Mouse (Mus musculus): Measurements from ENCODE around the gene Kif26a. TPM values are rescaled to one million over a fixed set of nuclear protein-coding genes. Genes with fewer than 3 reads are reported as not detected.

Gene Kif26a
- polyA plus RNA-seq, 1 experiment from 2014 or later = 3.1 TPM

DNA sequence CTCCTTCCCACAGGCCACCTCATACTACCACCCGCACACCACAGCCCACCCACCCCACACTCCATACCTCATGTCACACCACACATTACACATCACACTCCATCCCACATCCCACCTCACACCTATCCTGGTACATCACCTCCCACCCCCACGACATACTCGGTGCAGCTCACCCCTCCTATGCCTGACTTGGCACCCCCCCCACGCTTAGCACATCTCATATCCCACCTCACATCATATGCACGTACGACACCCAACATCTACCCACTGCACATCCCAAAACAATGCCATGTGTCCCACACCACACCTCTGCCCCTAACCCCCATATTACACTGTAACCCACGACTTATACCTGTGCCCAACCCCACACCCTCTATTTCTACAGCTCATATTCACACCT is 69.5 kb downstream of the Kif26a start:
- Histone ChIP-seq H3K27me3 (ENCODE audit: control insufficient read depth, insufficient read depth, low read depth, low read length) (no peaks in the 10 kb centered on the region), H3K9ac (ENCODE audit: low read length) (no peak overlapping the region), H3K4me1 (replicated peaks; ENCODE audit: control insufficient read depth, insufficient read depth, low read length) (no peaks in the 10 kb centered on the region), H3K27ac (ENCODE audit: low read length) (no peak overlapping the region), H3K4me3 (ENCODE audit: low read length) (no peak overlapping the region), H3K9me3 (ENCODE audit: control insufficient read depth, low read length) (no peaks in the 10 kb centered on the region), H3K36me3 (ENCODE audit: control insufficient read depth, insufficient read depth, low read length) (no peaks in the 10 kb centered on the region), H3K4me2 (ENCODE audit: low read depth, low read length) (no peak overlapping the region)
- ATAC-seq (ENCODE audit: low read depth) = no peak
- 67% methylated on average over 7 of the region's 7 CpGs for WGBS

- Histone ChIP-seq H3K27me3 (ENCODE audit: control insufficient read depth, insufficient read depth, low read depth, low read length) (no peaks in the 10 kb centered on the region; the same call in 1 of the 2 replicates), H3K4me3 (ENCODE audit: low read length) (no peak overlapping the region), H3K4me1 (replicated peaks; ENCODE audit: control insufficient read depth, insufficient read depth, low read length) (no peaks in the 10 kb centered on the region), H3K9ac (ENCODE audit: low read length) (no peak overlapping the region), H3K4me2 (ENCODE audit: low read depth, low read length) (no peak overlapping the region), H3K36me3 (ENCODE audit: control insufficient read depth, insufficient read depth, low read length) (no peaks in the 10 kb centered on the region), H3K27ac (ENCODE audit: low read length) (no peak overlapping the region), H3K9me3 (ENCODE audit: control insufficient read depth, low read length) (no peaks in the 10 kb centered on the region)
- ATAC-seq (ENCODE audit: low read depth) = no peak
- 67% methylated on average over 7 of the region's 7 CpGs for WGBS
These were observed 71.0 kb downstream of the Kif26a start for GRCm38 (mm10) chr12:112217021-112217420.

DNA sequence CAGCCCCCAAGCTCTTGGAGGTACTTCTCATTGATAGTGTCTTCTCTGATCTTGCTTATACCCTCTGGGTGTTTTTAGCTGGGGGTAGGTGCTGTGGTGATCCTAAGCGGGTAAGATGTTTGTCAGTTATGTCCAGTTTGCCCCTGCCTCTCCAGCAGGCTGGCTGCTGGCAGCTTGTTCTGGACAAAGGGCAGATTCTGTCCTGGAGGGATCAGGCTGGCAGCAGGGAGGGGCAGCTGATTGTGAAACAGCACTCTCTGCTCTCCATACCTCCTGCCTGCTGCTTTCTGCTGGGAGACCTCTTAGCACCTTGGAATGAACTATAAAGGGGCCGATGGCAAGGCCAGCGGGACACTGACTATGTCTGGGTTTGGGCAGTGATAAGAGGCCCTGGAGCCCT is 71.7 kb downstream of the Kif26a start:
- H3K9me3 ChIP-seq (ENCODE audit: control insufficient read depth, low read length) = no peaks in the 10 kb centered on the region
- H3K4me2 ChIP-seq (ENCODE audit: low read depth, low read length) = no peak overlapping the region
- no peak overlapping the region for H3K4me3 ChIP-seq (ENCODE audit: low read length)
- no peak overlapping the region for H3K9ac ChIP-seq (ENCODE audit: low read length)
- H3K27ac ChIP-seq (ENCODE audit: low read length) = no peak overlapping the region
- H3K36me3 ChIP-seq (ENCODE audit: control insufficient read depth, insufficient read depth, low read length) = no peaks in the 10 kb centered on the region
- no peaks in the 10 kb centered on the region for H3K4me1 ChIP-seq (replicated peaks; ENCODE audit: control insufficient read depth, insufficient read depth, low read length)
- no peaks in the 10 kb centered on the region; the same call in 1 of the 2 replicates for H3K27me3 ChIP-seq (ENCODE audit: control insufficient read depth, insufficient read depth, low read depth, low read length)
- ATAC-seq (ENCODE audit: low read depth) = no peak
- WGBS = 43% methylated on average over 3 of the region's 3 CpGs

GRCm38 (mm10) chr12:112221290-112221689 is 75.3 kb downstream of the Kif26a start:
- Histone ChIP-seq H3K9me3 (ENCODE audit: control insufficient read depth, low read length) (no peaks in the 10 kb centered on the region), H3K27me3 (ENCODE audit: control insufficient read depth, insufficient read depth, low read depth, low read length) (no peaks in the 10 kb centered on the region; the same call in 1 of the 2 replicates), H3K4me1 (replicated peaks; ENCODE audit: control insufficient read depth, insufficient read depth, low read length) (no peaks in the 10 kb centered on the region), H3K4me2 (ENCODE audit: low read depth, low read length) (no peak overlapping the region), H3K4me3 (ENCODE audit: low read length) (no peak overlapping the region), H3K27ac (ENCODE audit: low read length) (no peak overlapping the region), H3K36me3 (ENCODE audit: control insufficient read depth, insufficient read depth, low read length) (no peaks in the 10 kb centered on the region), H3K9ac (ENCODE audit: low read length) (no peak overlapping the region)
- no peak for ATAC-seq (ENCODE audit: low read depth)
- 37% methylated on average over 6 of the region's 6 CpGs for whole genome bisulfite sequencing

- no peak for ATAC-seq (ENCODE audit: low read depth)
These were observed 75.9 kb downstream of the Kif26a start for GRCm38 (mm10) chr12:112221754-112222439.

GRCm38 (mm10) chr12:112223721-112224337 is 77.8 kb downstream of the Kif26a start:
- 48% methylated on average over 13 of the region's 13 CpGs for WGBS

More at GRCm38 (mm10) chr12:112221754-112222439, 75.9 kb downstream of the Kif26a start:
- H3K9ac ChIP-seq (ENCODE audit: low read length) = no peak overlapping the region
- 27% methylated on average over 19 of the region's 19 CpGs for WGBS
- H3K36me3 ChIP-seq (ENCODE audit: control insufficient read depth, insufficient read depth, low read length) = no peaks in the 10 kb centered on the region
- H3K4me3 ChIP-seq (ENCODE audit: low read length) = no peak overlapping the region
- no peak overlapping the region for H3K27ac ChIP-seq (ENCODE audit: low read length)
- no peaks in the 10 kb centered on the region; the same call in 1 of the 2 replicates for H3K27me3 ChIP-seq (ENCODE audit: control insufficient read depth, insufficient read depth, low read depth, low read length)
- H3K9me3 ChIP-seq (ENCODE audit: control insufficient read depth, low read length) = no peaks in the 10 kb centered on the region
- no peaks in the 10 kb centered on the region for H3K4me1 ChIP-seq (replicated peaks; ENCODE audit: control insufficient read depth, insufficient read depth, low read length)
- no peak overlapping the region for H3K4me2 ChIP-seq (ENCODE audit: low read depth, low read length)

GRCm38 (mm10) chr12:112226238-112226637 is 80.2 kb downstream of the Kif26a start:
- Histone ChIP-seq H3K9ac (ENCODE audit: low read length) (no peak overlapping the region), H3K27me3 (ENCODE audit: control insufficient read depth, insufficient read depth, low read depth, low read length) (no peaks in the 10 kb centered on the region; the same call in 1 of the 2 replicates), H3K27ac (ENCODE audit: low read length) (no peak overlapping the region), H3K4me3 (ENCODE audit: low read length) (no peak overlapping the region), H3K4me1 (replicated peaks; ENCODE audit: control insufficient read depth, insufficient read depth, low read length) (no peaks in the 10 kb centered on the region), H3K36me3 (ENCODE audit: control insufficient read depth, insufficient read depth, low read length) (no peaks in the 10 kb centered on the region), H3K9me3 (ENCODE audit: control insufficient read depth, low read length) (no peaks in the 10 kb centered on the region), H3K4me2 (ENCODE audit: low read depth, low read length) (no peak overlapping the region)
- WGBS = 65% methylated on average over 1 of the region's 1 CpGs
- ATAC-seq (ENCODE audit: low read depth) = no peak

More at GRCm38 (mm10) chr12:112223721-112224337, 77.8 kb downstream of the Kif26a start:
- Histone ChIP-seq H3K4me3 (ENCODE audit: low read length) (no peak overlapping the region), H3K4me1 (replicated peaks; ENCODE audit: control insufficient read depth, insufficient read depth, low read length) (no peaks in the 10 kb centered on the region), H3K36me3 (ENCODE audit: control insufficient read depth, insufficient read depth, low read length) (no peaks in the 10 kb centered on the region), H3K9me3 (ENCODE audit: control insufficient read depth, low read length) (no peaks in the 10 kb centered on the region), H3K27ac (ENCODE audit: low read length) (no peak overlapping the region), H3K9ac (ENCODE audit: low read length) (no peak overlapping the region), H3K4me2 (ENCODE audit: low read depth, low read length) (no peak overlapping the region), H3K27me3 (ENCODE audit: control insufficient read depth, insufficient read depth, low read depth, low read length) (no peaks in the 10 kb centered on the region; the same call in 1 of the 2 replicates)
- ATAC-seq (ENCODE audit: low read depth) = no peak

DNA sequence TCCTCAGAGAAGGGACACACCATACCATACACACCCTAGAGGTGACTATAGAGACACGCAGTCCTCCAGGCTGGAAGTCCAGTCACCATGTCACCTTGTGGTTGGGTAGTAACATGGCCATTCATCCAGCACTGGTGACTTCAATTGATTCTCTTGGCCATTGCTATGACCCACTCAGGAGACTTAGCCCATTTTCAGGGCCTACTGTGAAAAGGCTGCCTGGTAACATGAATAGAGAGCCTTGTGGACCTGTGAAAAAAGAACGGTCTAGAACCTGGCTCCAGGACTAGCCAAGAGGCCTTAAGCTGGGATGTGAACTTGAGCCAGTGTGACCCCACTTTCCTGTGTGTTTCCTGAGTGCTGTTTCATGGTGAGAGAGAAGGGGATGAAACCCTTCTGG is 80.6 kb downstream of the Kif26a start:
- Histone ChIP-seq H3K4me3 (ENCODE audit: low read length) (no peak overlapping the region), H3K4me1 (replicated peaks; ENCODE audit: control insufficient read depth, insufficient read depth, low read length) (no peaks in the 10 kb centered on the region), H3K9me3 (ENCODE audit: control insufficient read depth, low read length) (no peaks in the 10 kb centered on the region), H3K27me3 (ENCODE audit: control insufficient read depth, insufficient read depth, low read depth, low read length) (no peaks in the 10 kb centered on the region; the same call in 1 of the 2 replicates), H3K4me2 (ENCODE audit: low read depth, low read length) (no peak overlapping the region), H3K9ac (ENCODE audit: low read length) (no peak overlapping the region), H3K27ac (ENCODE audit: low read length) (no peak overlapping the region), H3K36me3 (ENCODE audit: control insufficient read depth, insufficient read depth, low read length) (no peaks in the 10 kb centered on the region)
- 93% methylated on average over 2 of the region's 2 CpGs for WGBS
- ATAC-seq (ENCODE audit: low read depth) = no peak

DNA sequence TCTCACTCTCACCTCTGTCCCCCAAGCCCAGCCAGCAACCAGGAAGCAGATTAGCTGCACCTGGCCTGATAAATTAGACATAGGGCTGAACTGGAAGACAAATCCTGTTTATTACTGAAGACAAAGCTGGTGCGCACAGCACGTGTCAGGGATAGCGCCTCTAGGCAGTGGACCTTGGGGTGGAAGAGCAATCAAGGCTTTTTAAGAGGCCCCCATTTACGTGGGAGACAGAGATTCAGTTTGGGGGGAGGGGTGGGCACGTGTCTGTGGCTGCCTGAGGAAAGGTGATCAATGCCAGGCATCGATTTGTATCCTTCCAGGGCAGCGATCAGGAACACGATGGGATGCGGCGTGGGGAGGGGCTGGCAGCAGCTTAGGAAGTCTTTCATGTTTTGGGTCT is 83.1 kb downstream of the Kif26a start:
- Histone ChIP-seq H3K4me3 (ENCODE audit: low read length) (no peak overlapping the region), H3K9me3 (ENCODE audit: control insufficient read depth, low read length) (no peaks in the 10 kb centered on the region), H3K27ac (ENCODE audit: low read length) (no peak overlapping the region), H3K27me3 (ENCODE audit: control insufficient read depth, insufficient read depth, low read depth, low read length) (no peaks in the 10 kb centered on the region), H3K36me3 (ENCODE audit: control insufficient read depth, insufficient read depth, low read length) (no peaks in the 10 kb centered on the region), H3K4me1 (replicated peaks; ENCODE audit: control insufficient read depth, insufficient read depth, low read length) (no peaks in the 10 kb centered on the region), H3K9ac (ENCODE audit: low read length) (no peak overlapping the region), H3K4me2 (ENCODE audit: low read depth, low read length) (no peak overlapping the region)
- ATAC-seq (ENCODE audit: low read depth) = no peak
- WGBS = 63% methylated on average over 10 of the region's 10 CpGs
